Mouse (Mus musculus) heart, postnatal 36 days (tissue): Measurements from ENCODE around the gene Rpl7a. TPM values are rescaled to one million over a fixed set of nuclear protein-coding genes. Genes with fewer than 3 reads are reported as not detected.
"Not testable (repeated sequence)": the region's sequence is repeated elsewhere in the genome, so short reads cannot be mapped to it uniquely, and the experiment has no call there.

Source experiments
- DNase-seq, 2 experiments: peaks; one replicate each; pipeline ENCODE4 v3.0.0; 2021 to 2022
- intact Hi-C: fragments of 180-260 bp; cut with DNase I; formaldehyde crosslinking; loops from one replicate; pipeline ENCODE4 v1.15.1; 2025
- total RNA-seq, 2 experiments: library from RNA; stranded (reverse); gene quantifications; 2 replicates each; pipeline ENCODE4 v1.2.3; 2021

Rpl7a gene
- total RNA-seq: 100 to 1,000 TPM; 275 to 289 TPM

GRCm38 (mm10) chr2:26910124-26910993 is at the start of gene Rpl7a, which contains the start of gene Med22:
Gene Rpl7a (plus strand): TSS chr2:26910764.
Gene Med22 (minus strand): TSS chr2:26910677.
- intact Hi-C loops: loop anchor here (10.0 kb wide), 1 partner anchor 1674 kb away; the partner anchor contains the start of gene Gtf3c5
- DNase-seq: peak; percentile 100

- no peak for DNase-seq
- intact Hi-C loops: no loop called here
Observed at GRCm38 (mm10) chr2:26862856-26863255, 47.7 kb upstream of the Rpl7a start.

DNA sequence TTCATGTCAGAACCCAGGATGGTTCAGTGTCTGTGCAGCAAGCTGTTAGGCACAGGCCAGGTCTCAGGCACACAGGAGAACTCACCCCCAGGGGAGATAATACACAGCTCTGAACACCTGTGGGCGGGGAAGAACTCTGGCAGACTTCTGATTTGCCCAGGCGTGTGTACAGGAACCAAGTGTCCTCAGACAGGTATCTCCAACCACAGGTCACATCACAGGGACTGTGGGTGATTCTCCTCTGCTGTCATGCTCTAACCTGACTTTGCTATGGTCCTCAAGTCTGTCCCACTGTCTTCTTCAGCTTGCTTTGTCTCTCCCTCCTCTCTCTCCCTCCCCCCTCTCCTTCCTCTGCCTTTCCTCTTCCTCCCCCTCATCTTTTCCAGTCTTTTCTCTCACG is 45.7 kb upstream of the Rpl7a start, which contains the start of gene Abo:
Gene Abo (minus strand): TSS at position 101 of the 400 bp plus-strand sequence.
- intact Hi-C loops: no loop called here
- DNase-seq: no peak

- no peak for DNase-seq
- intact Hi-C loops: no loop called here
Observed at GRCm38 (mm10) chr2:26870666-26871065, 39.9 kb upstream of the Rpl7a start.

DNA sequence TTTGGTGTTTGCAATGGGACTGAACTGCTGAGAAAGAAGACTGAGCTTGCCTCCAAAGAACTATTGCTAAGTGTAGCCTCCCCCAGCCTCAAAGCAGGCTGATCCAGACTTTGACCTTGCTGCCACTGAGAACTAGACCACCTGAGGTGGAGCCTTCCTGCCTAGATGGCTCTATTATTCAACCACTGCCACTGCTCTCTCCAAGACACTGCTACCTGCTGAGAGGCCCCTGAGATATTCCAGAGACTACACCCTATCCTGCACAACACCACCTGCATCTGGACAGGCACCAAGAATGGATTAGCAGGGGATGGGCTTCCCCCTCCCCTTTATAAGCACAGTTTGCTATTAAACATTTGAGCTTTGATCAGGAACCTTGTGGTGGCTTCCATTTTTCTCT is 32.0 kb upstream of the Rpl7a start:
- no peak for DNase-seq
- intact Hi-C loops: no loop called here

GRCm38 (mm10) chr2:26885541-26885940 is 25.0 kb upstream of the Rpl7a start:
- intact Hi-C loops, DNase-seq: not testable (repeated sequence)

GRCm38 (mm10) chr2:26886170-26886569 is 24.4 kb upstream of the Rpl7a start:
- intact Hi-C loops, DNase-seq: not testable (repeated sequence)

DNA sequence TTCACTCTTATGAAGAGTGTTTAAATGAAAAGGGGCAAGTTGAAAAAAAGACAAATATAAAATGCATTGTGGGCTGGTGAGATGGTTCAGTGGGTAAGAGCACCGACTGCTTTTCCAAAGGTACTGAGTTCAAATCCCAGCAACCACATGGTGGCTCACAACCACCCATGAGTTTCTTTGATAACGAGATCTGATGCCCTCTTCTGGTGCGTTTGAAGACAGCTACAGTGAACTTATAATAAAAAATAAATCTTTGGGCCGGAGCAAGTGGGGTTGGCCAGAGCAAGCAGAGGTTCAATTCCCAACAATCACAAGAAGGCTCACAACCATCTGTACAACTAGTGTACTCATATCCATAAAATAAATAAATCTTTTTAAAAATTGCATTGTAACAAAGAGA is 14.7 kb upstream of the Rpl7a start:
- no peak for DNase-seq
- intact Hi-C loops: no loop called here

DNA sequence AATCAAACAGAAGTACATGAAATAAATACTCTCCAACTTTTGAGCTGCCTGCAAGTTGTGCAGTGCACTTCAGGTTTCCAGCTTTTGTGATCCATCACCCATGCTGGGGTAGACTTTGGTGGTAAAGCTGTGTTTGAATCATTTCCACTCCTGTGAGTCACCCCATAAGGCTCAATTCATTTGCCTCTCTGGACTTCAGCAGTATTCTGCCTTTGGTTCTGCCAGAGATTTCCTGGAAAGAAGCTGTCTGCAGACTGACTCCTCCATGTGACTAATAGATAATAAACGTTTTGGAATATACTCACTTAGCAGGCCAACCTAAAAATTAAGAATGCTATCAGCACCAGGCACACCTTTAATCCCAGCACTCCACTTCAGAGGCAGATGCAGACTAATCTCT is 9.8 kb upstream of the Rpl7a start:
- intact Hi-C loops: loop anchor here (5.0 to 10.0 kb wide), 3 partner anchors 258 to 1398 kb away; partner anchors contain the start of genes Brd3os, C8g and Fbxw5

DNA sequence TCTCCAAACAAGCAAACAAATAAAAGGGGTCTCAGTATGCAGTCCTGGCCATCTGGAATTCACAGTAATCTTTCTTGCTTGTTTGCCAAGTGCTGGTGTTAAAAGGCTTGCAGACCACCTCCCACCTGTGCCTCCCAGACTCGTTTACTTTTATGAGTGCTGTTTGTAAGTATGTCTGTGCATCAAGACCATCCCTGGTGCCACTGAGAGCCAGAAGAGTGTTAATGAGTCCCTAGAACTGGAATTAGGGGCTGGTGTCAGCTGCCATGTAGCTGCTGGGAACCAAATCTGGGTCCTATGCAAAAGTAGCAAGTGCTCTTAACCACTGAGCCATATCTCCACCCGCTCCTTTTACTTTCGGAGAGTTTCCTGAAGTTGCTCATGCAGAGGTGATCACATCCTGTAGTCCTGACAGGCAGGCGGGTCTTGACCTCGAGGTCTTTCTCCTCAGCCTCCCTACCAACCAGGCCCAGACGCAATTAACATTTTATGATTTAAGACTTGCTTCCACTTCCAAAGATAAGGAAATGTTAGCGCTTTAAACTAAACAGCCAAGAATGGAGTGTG is 8.6 kb upstream of the Rpl7a start:
- DNase-seq: no peak
- intact Hi-C loops: loop anchor here (2.0 to 10.0 kb wide), 4 partner anchors 63 to 1400 kb away; partner anchors contain the start of genes Brd3os, C8g, Fbxw5 and Rexo4

More for the DNA sequence above, 9.8 kb upstream of the Rpl7a start:
- no peak for DNase-seq

GRCm38 (mm10) chr2:26902467-26903220 is 7.9 kb upstream of the Rpl7a start, which contains the start of gene Surf6:
Gene Surf6 (minus strand): TSS chr2:26902879.
- intact Hi-C loops: loop anchor here (2.0 to 10.0 kb wide), 4 partner anchors 62 to 1400 kb away; partner anchors contain the start of genes Brd3os, C8g, Fbxw5 and Rexo4
- peak; percentile 91 to 92 for DNase-seq

GRCm38 (mm10) chr2:26903311-26903710 is 7.3 kb upstream of the Rpl7a start:
- intact Hi-C loops: loop anchor here (2.0 to 10.0 kb wide), 4 partner anchors 61 to 1401 kb away; partner anchors contain the start of genes Brd3os, C8g, Fbxw5 and Rexo4
- DNase-seq: no peak

DNA sequence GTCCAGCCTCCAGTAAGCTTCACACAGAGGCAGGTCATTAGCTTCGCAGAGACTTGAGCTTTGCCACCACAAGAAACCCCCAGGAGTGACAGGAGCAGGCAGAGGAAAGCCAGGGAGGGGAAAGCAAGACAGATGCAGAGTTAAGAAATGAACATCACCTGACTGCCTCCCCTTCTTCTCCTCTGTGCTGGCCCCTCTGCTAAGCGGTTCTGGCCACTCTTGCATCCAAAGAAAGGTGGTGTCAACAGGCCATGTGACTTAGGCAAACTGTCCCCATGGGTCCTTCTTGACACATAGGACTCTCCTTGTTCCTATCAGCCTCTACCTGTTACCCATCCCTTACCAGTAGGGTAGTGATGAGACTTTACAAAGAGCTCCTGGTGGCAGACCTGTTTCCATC is 4.6 kb upstream of the Rpl7a start:
- DNase-seq: no peak
- intact Hi-C loops: loop anchor here (10.0 kb wide), 1 partner anchor 539 kb away; the partner anchor contains the start of gene Brd3os

GRCm38 (mm10) chr2:26906431-26906830 is 4.1 kb upstream of the Rpl7a start:
- intact Hi-C loops: loop anchor here (10.0 kb wide), 1 partner anchor 538 kb away; the partner anchor contains the start of gene Brd3os
- DNase-seq: no peak

- intact Hi-C loops: loop anchor here (10.0 kb wide), 1 partner anchor 538 kb away; the partner anchor contains the start of gene Brd3os
Observed at GRCm38 (mm10) chr2:26907109-26907508, 3.5 kb upstream of the Rpl7a start.

GRCm38 (mm10) chr2:26908710-26909386 is 1.7 kb upstream of the Rpl7a start:
- intact Hi-C loops: loop anchor here (10.0 kb wide), 1 partner anchor 536 kb away; the partner anchor contains the start of gene Brd3os
- DNase-seq: no peak

More at GRCm38 (mm10) chr2:26907109-26907508, 3.5 kb upstream of the Rpl7a start:
- no peak for DNase-seq

- intact Hi-C loops: loop anchor here (10.0 kb wide), 1 partner anchor 535 kb away; the partner anchor contains the start of gene Brd3os
- no peak for DNase-seq
Observed at GRCm38 (mm10) chr2:26909387-26909784, 1.2 kb upstream of the Rpl7a start.

GRCm38 (mm10) chr2:26910994-26911765 is 616 bp downstream of the Rpl7a start:
- intact Hi-C loops: loop anchor here (10.0 kb wide), 1 partner anchor 1674 kb away; the partner anchor contains the start of gene Gtf3c5
- no peak for DNase-seq
